Mouse (Mus musculus) myocyte (in vitro differentiated cells): ENCODE data around the gene Nacc1. TPM values are rescaled to one million over a fixed set of nuclear protein-coding genes. Genes with fewer than 3 reads are reported as not detected.

ENCODE experiments used
- H3K27me3 ChIP-seq: one replicate; pipeline ENCODE4 v1.6.1; 2011; ENCODE audit not compliant: control insufficient read depth, insufficient read depth, insufficient read length
- H3K36me3 ChIP-seq: one replicate; pipeline ENCODE4 v1.6.1; 2011; ENCODE audit not compliant: control insufficient read depth, insufficient read depth
- H3K4me2 ChIP-seq: one replicate; pipeline ENCODE4 v1.6.1; 2011; ENCODE audit warnings: low read depth, control low read depth
- H3K4me3 ChIP-seq: one replicate; pipeline ENCODE4 v1.5.1; 2011; ENCODE audit warnings: mild to moderate bottlenecking, control low read depth, moderate library complexity
- H3K79me2 ChIP-seq: one replicate; pipeline ENCODE4 v1.6.1; 2011; ENCODE audit not compliant: control insufficient read depth, insufficient read depth
- H3ac ChIP-seq: one replicate; pipeline ENCODE4 v1.6.1; 2011; ENCODE audit not compliant: control insufficient read depth, insufficient read length
- CEBPB ChIP-seq: IDR thresholded peaks from 2 replicates; pipeline ENCODE4 v1.6.1; 2011; ENCODE audit warnings: mild to moderate bottlenecking, moderate library complexity; ENCODE audit not compliant: poor library complexity, insufficient read depth, severe bottlenecking
- E2F4 ChIP-seq: IDR thresholded peaks from one replicate; pipeline ENCODE4 v1.6.1; 2011; ENCODE audit warnings: mild to moderate bottlenecking, control low read depth, moderate library complexity; ENCODE audit not compliant: insufficient read depth
- MAX ChIP-seq: IDR thresholded peaks from one replicate; pipeline ENCODE4 v1.6.1; 2011; ENCODE audit warnings: low read depth, mild to moderate bottlenecking, control low read depth
- MYOD1 ChIP-seq, 3 experiments: IDR thresholded peaks; one replicate each; pipeline ENCODE4 v1.6.1; 2011; ENCODE audit warnings: control low read depth in 2 of 3, low read depth in 2 of 3, mild to moderate bottlenecking in 2 of 3, moderate library complexity in 1 of 3; ENCODE audit not compliant: insufficient read length in 2 of 3, control insufficient read depth in 1 of 3
- MYOG ChIP-seq, 3 experiments: IDR thresholded peaks; one replicate each; pipeline ENCODE4 v1.6.1; 2011; ENCODE audit warnings: control low read depth in 2 of 3, low read depth in 2 of 3, mild to moderate bottlenecking in 2 of 3; ENCODE audit not compliant: insufficient read length in 2 of 3, control insufficient read depth in 1 of 3, insufficient read depth in 1 of 3
- POLR2A ChIP-seq: IDR thresholded peaks from one replicate; pipeline ENCODE4 v1.6.1; 2011; ENCODE audit warnings: low read depth, mild to moderate bottlenecking, control low read depth, moderate library complexity; ENCODE audit not compliant: insufficient read length
- POLR2AphosphoS2 ChIP-seq: IDR thresholded peaks from one replicate; pipeline ENCODE4 v1.6.1; 2011; ENCODE audit warnings: low read depth, control low read depth; ENCODE audit not compliant: insufficient read length
- REST ChIP-seq: IDR thresholded peaks from one replicate; pipeline ENCODE4 v1.6.1; 2011; ENCODE audit warnings: mild to moderate bottlenecking, control low read depth, moderate library complexity; ENCODE audit not compliant: insufficient read depth, insufficient read length
- SRF ChIP-seq: IDR thresholded peaks from one replicate; pipeline ENCODE4 v1.6.1; 2011; ENCODE audit warnings: low read depth; ENCODE audit not compliant: control insufficient read depth, insufficient read length
- TCF12 ChIP-seq: IDR thresholded peaks from one replicate; pipeline ENCODE4 v1.6.1; 2011; ENCODE audit warnings: mild to moderate bottlenecking, control low read depth; ENCODE audit not compliant: poor library complexity, insufficient read depth, severe bottlenecking
- TCF3 ChIP-seq: IDR thresholded peaks from one replicate; pipeline ENCODE4 v1.6.1; 2011; ENCODE audit warnings: low read depth, control low read depth; ENCODE audit not compliant: insufficient read length
- USF1 ChIP-seq: IDR thresholded peaks from one replicate; pipeline ENCODE4 v1.6.1; 2011; ENCODE audit warnings: low read depth, mild to moderate bottlenecking, control low read depth, moderate library complexity
- polyA plus RNA-seq: library from polyadenylated mRNA; unstranded; fragments of >200 nt; fragmentation: generic; extraction: Trizol; gene quantifications from one replicate; pipeline ENCODE4 v1.2.1, GENCODE M21; 2012; ENCODE audit warnings: missing spikeins

Nacc1 gene
- polyA plus RNA-seq, 1 experiment = 56.1 TPM

DNA sequence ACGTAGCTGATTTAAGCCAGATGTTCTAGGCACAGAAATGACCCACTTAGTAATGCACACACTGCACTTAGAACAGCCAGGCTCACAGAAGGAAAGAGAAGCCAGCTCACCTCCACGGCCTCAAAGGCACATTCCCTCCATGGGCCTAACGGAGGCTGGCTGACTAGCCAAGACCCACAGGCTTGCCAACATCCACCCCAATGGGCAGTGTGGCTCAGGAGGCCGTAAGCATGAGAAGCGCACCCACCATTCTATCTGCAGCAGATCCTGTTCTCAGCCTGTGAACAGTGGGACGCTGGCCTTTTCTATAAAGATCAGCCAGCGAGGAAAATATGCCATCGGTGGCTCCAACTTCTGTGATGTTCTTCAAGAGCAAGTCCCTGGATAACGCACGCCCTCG lies 29.1 kb upstream of the Nacc1 start:
- Histone ChIP-seq H3K4me3 (no peak overlapping the region), H3K36me3 (peaks cover 27% of the 10 kb centered on the region), H3ac (no peak overlapping the region), H3K4me2 (no peak overlapping the region), H3K27me3 (no peaks in the 10 kb centered on the region), H3K79me2 (no peaks in the 10 kb centered on the region)
- TF ChIP-seq REST = no peak
- TF ChIP-seq SRF = no peak
- TF ChIP-seq POLR2AphosphoS2 = no peak
- TF ChIP-seq POLR2A = no peak
- no peak for TF ChIP-seq CEBPB
- TF ChIP-seq USF1 = no peak
- no peak for TF ChIP-seq E2F4
- TF ChIP-seq MYOG (IDR thresholded peaks at IDR 0.05; ENCODE audit: control insufficient read depth in 1 of 3, insufficient read depth in 1 of 3, insufficient read length in 2 of 3, low read depth in 2 of 3) = no peak
- TF ChIP-seq TCF3 = no peak
- TF ChIP-seq TCF12 = no peak
- no peak for TF ChIP-seq MYOD1 (IDR thresholded peaks at IDR 0.05; ENCODE audit: control insufficient read depth in 1 of 3, insufficient read length in 2 of 3, low read depth in 2 of 3)
- no peak for TF ChIP-seq MAX

DNA sequence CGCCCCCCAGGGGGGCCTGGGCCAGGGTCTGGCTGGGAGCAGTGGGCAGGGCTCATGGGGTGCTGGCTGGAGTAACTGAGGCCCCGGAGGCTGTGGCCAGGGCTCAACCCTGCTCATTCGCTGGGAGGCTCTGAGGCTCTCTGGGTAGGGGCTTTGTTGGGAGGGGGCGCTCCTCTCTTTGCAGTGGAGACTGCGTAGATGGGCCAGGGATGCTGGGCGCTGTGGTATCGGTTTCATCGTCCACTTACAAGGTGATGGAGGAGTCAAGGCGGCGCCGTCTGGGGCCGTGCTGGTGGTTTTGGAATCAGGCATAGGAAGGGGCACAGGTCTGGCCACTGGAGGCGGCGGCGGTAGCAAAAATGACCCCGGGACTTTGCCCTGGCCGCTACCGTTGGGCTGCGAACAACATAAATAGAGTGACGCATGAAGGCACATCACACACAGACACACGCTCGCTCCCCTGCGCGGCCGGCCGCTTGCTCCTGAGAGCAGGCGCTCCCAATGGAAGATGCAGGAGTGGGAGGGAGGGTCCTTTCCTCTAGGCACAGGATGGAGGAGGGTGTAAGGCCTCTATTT lies 28.3 kb upstream of the Nacc1 start:
- Histone ChIP-seq H3ac (no peak overlapping the region), H3K27me3 (no peaks in the 10 kb centered on the region), H3K36me3 (peaks cover 21% of the 10 kb centered on the region), H3K79me2 (no peaks in the 10 kb centered on the region), H3K4me2 (no peak overlapping the region), H3K4me3 (no peak overlapping the region)
- TF ChIP-seq POLR2A = no peak
- TF ChIP-seq MYOD1 (IDR thresholded peaks at IDR 0.05; ENCODE audit: control insufficient read depth in 1 of 3, insufficient read length in 2 of 3, low read depth in 2 of 3) = no peak
- TF ChIP-seq MAX = no peak
- no peak for TF ChIP-seq E2F4
- TF ChIP-seq MYOG (IDR thresholded peaks at IDR 0.05; ENCODE audit: control insufficient read depth in 1 of 3, insufficient read depth in 1 of 3, insufficient read length in 2 of 3, low read depth in 2 of 3) = no peak

DNA sequence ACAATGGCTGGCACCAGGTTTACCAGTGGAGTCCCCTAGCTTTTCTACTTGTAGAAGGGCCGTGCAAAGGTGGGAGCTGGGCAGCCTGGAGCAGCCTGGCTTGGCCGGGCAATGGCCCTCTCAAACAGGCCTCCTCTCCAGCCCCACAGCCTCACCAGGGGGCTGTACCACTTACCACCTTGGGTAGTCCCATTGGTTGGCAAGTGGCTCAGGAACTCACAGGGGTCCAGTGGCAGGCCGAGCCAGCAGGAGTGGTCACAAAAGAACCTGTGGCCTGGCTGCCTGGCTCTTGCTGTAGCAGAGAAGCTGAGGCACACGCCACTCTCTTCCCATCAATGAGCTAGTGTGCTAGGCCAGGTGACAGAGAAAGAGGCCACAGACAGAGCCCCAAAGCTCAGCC lies 26.5 kb upstream of the Nacc1 start:
- Histone ChIP-seq H3K27me3 (no peaks in the 10 kb centered on the region), H3ac (no peak overlapping the region), H3K4me3 (no peak overlapping the region), H3K36me3 (peaks cover 9% of the 10 kb centered on the region), H3K79me2 (no peaks in the 10 kb centered on the region), H3K4me2 (no peak overlapping the region)
- TF ChIP-seq CEBPB = no peak

DNA sequence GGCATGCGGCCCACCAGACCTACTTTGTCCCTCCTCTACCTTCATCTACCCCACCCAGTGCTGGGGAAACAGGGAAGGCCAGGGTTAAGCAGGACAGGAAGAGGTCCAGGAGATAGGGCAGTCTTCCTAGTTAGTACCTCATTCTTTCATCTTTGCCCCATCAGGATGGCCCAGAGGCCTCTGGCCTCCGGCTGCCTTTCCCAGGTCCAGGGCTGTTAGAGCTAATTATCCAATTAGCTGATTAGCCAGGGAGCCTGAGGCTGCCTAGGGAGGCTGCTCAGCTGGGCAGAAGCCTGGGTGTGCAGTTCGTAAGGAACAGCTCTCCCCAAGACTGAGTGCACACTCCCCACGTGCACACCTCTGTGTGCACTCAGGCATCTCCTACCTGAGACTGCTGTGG lies 25.7 kb upstream of the Nacc1 start:
- Histone ChIP-seq H3K4me3 (no peak overlapping the region), H3K36me3 (peaks cover 9% of the 10 kb centered on the region), H3K79me2 (no peaks in the 10 kb centered on the region), H3ac (no peak overlapping the region), H3K27me3 (no peaks in the 10 kb centered on the region), H3K4me2 (peak overlapping the region; percentile 68)
- TF ChIP-seq POLR2A (no peak), CEBPB (no peak), MAX (no peak), TCF3 (no peak), MYOG (IDR thresholded peaks at IDR 0.05; ENCODE audit: control insufficient read depth in 1 of 3, insufficient read depth in 1 of 3, insufficient read length in 2 of 3, low read depth in 2 of 3) (no peak), E2F4 (no peak), USF1 (no peak), TCF12 (no peak), SRF (no peak), POLR2AphosphoS2 (no peak)

DNA sequence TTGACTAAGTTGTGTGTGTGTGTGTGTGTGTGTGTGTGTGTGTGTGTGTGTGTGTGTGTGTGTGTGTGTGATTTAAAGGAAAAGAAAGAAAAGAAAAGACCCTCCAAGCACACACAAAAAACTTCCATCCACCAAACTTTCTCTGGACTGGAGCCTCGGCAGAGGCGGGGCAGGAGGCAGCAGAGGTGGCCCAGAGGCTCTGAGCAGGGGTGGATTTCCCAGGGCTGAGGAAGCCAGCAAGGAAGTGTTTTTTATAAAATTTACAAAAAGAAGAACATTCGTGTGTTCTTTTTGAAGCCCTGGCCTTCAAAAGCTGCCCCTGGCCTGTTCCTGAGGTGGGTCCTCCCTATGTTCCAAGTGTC lies 25.1 kb upstream of the Nacc1 start:
- Histone ChIP-seq H3K27me3 (no peaks in the 10 kb centered on the region), H3K4me3 (no peak overlapping the region), H3K36me3 (peaks cover 9% of the 10 kb centered on the region), H3K79me2 (no peaks in the 10 kb centered on the region), H3ac (no peak overlapping the region), H3K4me2 (peak overlapping the region; percentile 68)
- no peak for TF ChIP-seq USF1
- no peak for TF ChIP-seq MAX
- no peak for TF ChIP-seq MYOD1 (IDR thresholded peaks at IDR 0.05; ENCODE audit: control insufficient read depth in 1 of 3, insufficient read length in 2 of 3, low read depth in 2 of 3)
- TF ChIP-seq SRF = no peak
- no peak for TF ChIP-seq MYOG (IDR thresholded peaks at IDR 0.05; ENCODE audit: control insufficient read depth in 1 of 3, insufficient read depth in 1 of 3, insufficient read length in 2 of 3, low read depth in 2 of 3)
- no peak for TF ChIP-seq CEBPB
- no peak for TF ChIP-seq POLR2AphosphoS2
- no peak for TF ChIP-seq POLR2A
- TF ChIP-seq E2F4 = no peak
- no peak for TF ChIP-seq REST
